Mouse (Mus musculus) frontal cortex, adult 2 months (tissue): Measurements from ENCODE around the gene Vamp1. TPM values are rescaled to one million over a fixed set of nuclear protein-coding genes. Genes with fewer than 3 reads are reported as not detected.

ENCODE experiments used
- DNase-seq, 2 experiments: peaks; one replicate each; pipeline ENCODE4 v3.0.0; 2022; ENCODE audit warnings: low spot score in 1 of 2; ENCODE audit errors: extremely low spot score in 1 of 2
- polyA plus RNA-seq: library from polyadenylated mRNA; depleted of rRNA; stranded (reverse); fragments of >200 nt; gene quantifications from 2 replicates; pipeline ENCODE4 v1.2.3, GENCODE M21; 2012; rRNA removed

Gene Vamp1
- 81.5 and 103 TPM in 2 replicates for polyA plus RNA-seq

GRCm38 (mm10) chr6:125215148-125215954 is at the start of gene Vamp1:
Gene Vamp1 (plus strand): TSS chr6:125215551.
- peak; percentile 97 to 98 for DNase-seq

GRCm38 (mm10) chr6:125166051-125166751 is 49.1 kb upstream of the Vamp1 start, which contains the start of gene Gapdh:
Gene Gapdh (minus strand): TSS chr6:125166467.
- peak; percentile 32 to 53 for DNase-seq

- peak in 1 of 2 experiments; percentile 42 for DNase-seq
Measured at GRCm38 (mm10) chr6:125166861-125167650, 48.3 kb upstream of the Vamp1 start.

GRCm38 (mm10) chr6:125168086-125168485 is 47.3 kb upstream of the Vamp1 start:
- DNase-seq: peak in 1 of 2 experiments; percentile 65

GRCm38 (mm10) chr6:125170194-125170593 is 45.2 kb upstream of the Vamp1 start:
- DNase-seq: no peak

GRCm38 (mm10) chr6:125172474-125172873 is 42.9 kb upstream of the Vamp1 start:
- DNase-seq: no peak

- DNase-seq: no peak
Measured at GRCm38 (mm10) chr6:125173256-125173655, 42.1 kb upstream of the Vamp1 start.

GRCm38 (mm10) chr6:125175469-125175868 is 39.9 kb upstream of the Vamp1 start:
- no peak for DNase-seq

- no peak for DNase-seq
Measured at GRCm38 (mm10) chr6:125179601-125180000, 35.8 kb upstream of the Vamp1 start.

- DNase-seq: no peak
Measured at GRCm38 (mm10) chr6:125182133-125182532, 33.2 kb upstream of the Vamp1 start.

GRCm38 (mm10) chr6:125186203-125186602 is 29.1 kb upstream of the Vamp1 start:
- no peak for DNase-seq

GRCm38 (mm10) chr6:125190816-125191215 is 24.5 kb upstream of the Vamp1 start:
- no peak for DNase-seq

- peak; percentile 94 to 98 for DNase-seq
Measured at GRCm38 (mm10) chr6:125191332-125192015, 23.9 kb upstream of the Vamp1 start, which contains the start of the genes Ncapd2 and Mrpl51. Gene Ncapd2 (minus strand): TSS chr6:125191701. Gene Mrpl51 (plus strand): TSS chr6:125191801.

GRCm38 (mm10) chr6:125192016-125192714 is 23.2 kb upstream of the Vamp1 start:
- DNase-seq: peak; percentile 83 to 92

GRCm38 (mm10) chr6:125192841-125193240 is 22.5 kb upstream of the Vamp1 start:
- DNase-seq: no peak

GRCm38 (mm10) chr6:125193390-125193789 is 22.0 kb upstream of the Vamp1 start:
- DNase-seq: no peak

GRCm38 (mm10) chr6:125195541-125196075 is 19.7 kb upstream of the Vamp1 start:
- no peak for DNase-seq

GRCm38 (mm10) chr6:125196301-125196700 is 19.1 kb upstream of the Vamp1 start:
- no peak for DNase-seq

- peak in 1 of 2 experiments; percentile 42 for DNase-seq
Measured at GRCm38 (mm10) chr6:125197166-125197565, 18.2 kb upstream of the Vamp1 start.
